Mouse (Mus musculus): ENCODE measurements at regions not wholly inside any gene's neighbourhood (a gene's known extent, or its start where the extent isn't known, plus 50 kb on each side); places are given as distances from the start of the nearest gene placed in this dataset.

- TF ChIP-seq POLR2A (IDR thresholded peaks at IDR 0.05; ENCODE audit: low read depth, low read length), result no peak
- no peak for TF ChIP-seq CTCF (conservative IDR thresholded peaks at IDR 0.05; ENCODE audit: insufficient read depth, insufficient read length, low read depth, low read length)
Measured at GRCm38 (mm10) chr11:24297763-24298162, 219.9 kb downstream of the Bcl11a start.

Measured in kidney, adult 2 months (tissue).